Mouse (Mus musculus): Measurements from ENCODE around the gene Mrtfa. TPM values are rescaled to one million over a fixed set of nuclear protein-coding genes. Genes with fewer than 3 reads are reported as not detected.
A peak's percentile ranks its signal among the peaks of the same experiment; 100 is the strongest.

The Mrtfa gene
- total and polyA plus RNA-seq, 3 experiments = 27.3 to 39.6 (median 30.0) TPM

- DNase-seq = no peak
Observed at GRCm38 (mm10) chr15:81101316-81101715, 89.2 kb downstream of the Mrtfa start.

DNA sequence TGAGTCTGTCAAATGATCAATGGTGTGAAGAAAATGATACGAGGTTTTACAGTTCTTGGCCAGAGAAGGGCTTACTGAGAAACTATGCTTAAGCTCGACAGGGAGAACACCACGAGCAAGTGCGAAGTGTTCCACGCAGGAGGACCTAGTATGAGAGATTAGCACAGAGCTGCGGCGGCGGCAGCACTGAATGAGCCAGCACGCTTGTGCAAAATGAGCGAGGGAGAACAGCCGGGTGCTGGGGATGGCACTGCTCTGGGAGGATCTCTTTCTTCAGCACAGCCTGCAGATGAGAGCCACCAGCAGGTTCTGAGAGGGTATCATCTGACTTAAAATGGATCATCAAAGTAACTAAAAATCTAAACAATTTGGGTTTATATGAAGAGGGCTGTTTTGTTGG is 91.3 kb downstream of the Mrtfa start:
- no peak for DNase-seq

GRCm38 (mm10) chr15:81098689-81099088 is 91.9 kb downstream of the Mrtfa start:
- no peak for DNase-seq

DNA sequence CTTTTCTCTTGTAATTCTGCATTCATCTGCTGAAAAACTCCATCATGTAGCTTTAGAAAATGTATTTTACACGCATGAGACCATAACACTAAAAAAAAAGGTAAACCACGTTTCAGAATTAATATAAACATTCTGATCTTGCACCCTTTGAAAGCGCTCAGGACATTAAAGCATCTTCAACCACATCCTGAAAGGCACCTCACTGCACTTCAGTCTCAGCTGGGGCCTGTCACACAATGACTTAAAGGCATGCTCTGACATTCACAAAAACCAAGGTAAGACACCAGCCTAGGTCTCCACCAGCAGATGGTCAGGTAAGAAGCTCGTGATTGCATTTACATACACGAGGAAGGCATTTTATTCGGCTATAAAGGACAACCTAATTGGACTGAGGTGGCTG is 92.7 kb downstream of the Mrtfa start:
- DNase-seq = no peak

DNA sequence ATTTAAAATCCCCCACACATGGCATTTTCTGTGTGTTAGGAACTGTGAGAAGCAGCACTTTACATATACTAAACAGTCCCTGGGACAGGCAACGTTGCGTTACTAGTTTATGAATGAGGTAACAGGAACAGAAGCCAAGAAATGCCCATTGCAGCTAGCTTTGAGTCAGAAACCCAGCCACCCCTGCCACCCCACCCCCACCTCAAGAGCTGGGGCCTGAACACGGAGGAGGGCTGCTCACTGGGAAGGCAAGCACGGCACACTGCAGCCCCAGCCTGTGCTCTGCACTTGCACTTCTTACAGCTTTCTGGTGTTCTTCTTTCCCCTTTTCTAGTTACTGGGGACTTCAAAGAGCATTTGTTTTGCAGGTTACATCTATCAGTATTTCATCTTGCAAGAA is 93.1 kb downstream of the Mrtfa start:
- peak; percentile 46 for DNase-seq

DNA sequence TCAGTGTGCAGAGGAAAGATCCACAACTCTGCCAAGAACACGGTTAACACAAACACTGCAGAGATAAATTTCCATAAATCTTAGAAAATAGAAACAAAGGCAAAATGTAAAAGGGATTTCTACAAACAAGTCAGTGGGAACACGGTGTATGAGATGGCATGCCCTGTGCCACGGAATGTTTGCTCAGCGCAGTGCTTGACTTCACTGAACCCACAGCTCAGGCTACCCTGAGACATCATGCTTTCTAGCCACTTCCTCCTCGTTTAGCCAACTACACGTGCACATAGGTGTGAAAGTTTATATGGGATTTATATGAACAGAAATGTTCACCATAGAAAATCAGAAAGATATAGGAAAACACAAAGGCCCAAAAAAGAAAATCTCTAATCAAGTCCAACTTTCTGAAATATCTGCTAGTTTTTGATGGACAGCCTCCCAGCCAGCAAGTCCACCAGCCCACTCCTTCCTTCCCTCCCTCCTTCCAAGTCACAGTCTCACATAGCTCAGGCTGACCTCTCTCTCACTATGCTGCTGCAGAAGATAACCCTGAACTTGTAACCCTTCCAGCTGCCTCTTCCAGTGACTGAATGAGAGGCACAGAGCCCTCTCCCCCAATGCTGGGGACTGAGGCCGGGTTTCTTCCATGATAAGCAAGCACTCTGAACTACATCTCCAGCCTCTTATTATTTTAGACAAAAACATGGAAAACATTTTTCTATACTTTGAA is 94.1 kb downstream of the Mrtfa start:
- DNase-seq = no peak

- DNase-seq = no peak
Observed at GRCm38 (mm10) chr15:81093032-81093431, 97.5 kb downstream of the Mrtfa start.

- no peak for DNase-seq
Observed at GRCm38 (mm10) chr15:81091718-81092117, 98.8 kb downstream of the Mrtfa start.

DNA sequence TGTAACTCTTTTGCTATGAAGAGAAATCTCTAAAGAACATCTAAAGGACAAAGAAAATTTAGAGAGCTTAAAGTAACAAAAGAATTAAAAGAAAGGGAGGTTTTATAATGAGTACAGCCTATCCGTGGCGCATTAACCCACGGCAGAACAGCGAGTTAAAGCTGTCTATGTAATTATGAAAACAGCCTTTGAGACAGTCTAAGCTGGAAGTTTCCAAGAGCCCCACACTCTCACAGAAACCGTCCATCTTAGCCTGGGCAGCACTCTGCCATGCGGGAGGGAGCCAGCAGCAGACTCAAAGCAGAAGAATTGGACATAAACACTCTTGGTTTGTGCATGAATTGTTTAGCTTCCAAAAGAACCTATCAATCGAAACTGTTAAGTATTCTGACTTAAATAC is 103.0 kb downstream of the Mrtfa start:
- no peak for DNase-seq

DNA sequence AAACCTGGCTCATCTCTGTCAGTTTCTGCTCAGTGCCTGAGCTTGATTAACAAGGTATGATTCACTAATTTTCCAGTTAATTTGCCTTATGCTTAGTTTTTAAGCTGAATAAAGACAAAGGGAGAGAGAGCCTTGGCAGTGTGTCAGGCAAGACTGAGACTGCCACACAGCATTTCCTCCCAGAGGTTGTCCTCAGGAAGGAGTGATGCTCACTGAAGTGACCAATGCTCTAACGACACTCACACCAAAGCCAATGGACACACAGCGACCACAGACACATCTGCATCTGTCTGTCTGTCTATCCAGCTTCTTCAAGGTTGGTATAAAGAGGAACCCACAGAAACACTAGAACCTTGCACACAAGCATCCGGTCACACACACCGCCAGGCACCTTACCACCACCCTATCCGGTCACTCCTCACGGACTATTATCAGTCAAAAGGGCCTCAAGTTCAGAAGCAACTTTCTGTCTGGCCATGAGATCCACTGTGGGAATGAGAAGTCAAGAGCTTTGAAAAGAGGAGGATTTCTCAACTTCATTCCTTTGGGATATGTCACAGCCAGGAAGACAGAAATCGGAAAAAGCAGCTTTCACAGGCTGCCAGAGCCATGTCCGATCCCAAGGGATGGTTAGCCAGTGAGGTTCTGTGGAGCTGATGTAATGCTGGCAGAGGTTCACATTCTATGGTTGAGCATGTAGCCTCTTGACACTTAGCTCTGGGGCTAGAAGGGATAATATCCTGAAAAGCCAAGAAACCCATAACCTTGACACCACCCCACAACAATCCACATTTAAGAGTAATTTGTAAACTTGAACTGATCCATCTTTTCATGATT is 103.7 kb downstream of the Mrtfa start:
- peak; percentile 67 for DNase-seq

- peak; percentile 26 for DNase-seq
Observed at GRCm38 (mm10) chr15:81083826-81084225, 106.7 kb downstream of the Mrtfa start.

DNA sequence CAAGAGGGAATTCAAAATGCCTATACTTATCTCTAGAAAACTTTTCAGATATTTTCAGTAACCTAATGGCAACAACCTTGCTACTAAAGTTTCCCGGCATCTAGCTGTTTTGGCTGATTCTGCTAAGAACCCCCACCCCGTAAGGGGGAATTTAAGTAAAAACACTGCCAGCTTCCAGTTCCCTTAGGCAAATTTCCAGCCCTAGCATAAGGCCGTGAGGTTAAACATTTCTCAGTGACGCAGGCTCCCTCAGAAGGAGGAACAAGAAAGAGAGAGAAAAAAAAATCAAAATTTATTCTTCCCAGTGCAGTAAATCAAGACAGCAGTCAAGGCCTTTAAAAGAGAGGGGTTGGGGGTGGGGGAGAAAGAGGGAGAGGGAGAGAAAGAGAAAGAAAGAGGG is 107.3 kb downstream of the Mrtfa start:
- DNase-seq = peak; percentile 33

- no peak for DNase-seq
Observed at GRCm38 (mm10) chr15:81081216-81081615, 109.3 kb downstream of the Mrtfa start.

DNA sequence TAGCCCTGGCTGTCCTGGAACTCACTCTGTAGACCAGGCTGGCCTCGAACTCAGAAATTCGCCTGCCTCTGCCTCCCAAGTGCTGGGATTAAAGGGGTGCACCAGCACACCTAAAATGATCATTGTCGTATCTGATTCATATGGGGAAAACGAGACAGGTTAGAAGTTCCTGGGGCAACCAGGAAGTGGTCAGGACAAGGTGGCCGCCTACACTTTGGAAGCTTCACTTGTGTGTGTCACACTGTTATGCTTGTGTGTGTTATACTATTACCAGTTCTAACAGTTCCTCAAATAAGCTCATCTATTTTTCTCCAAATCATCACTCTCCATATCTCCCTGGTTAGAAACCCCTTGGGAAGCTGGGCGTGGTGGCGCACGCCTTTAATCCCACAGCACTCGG is 110.2 kb downstream of the Mrtfa start:
- no peak for DNase-seq

DNA sequence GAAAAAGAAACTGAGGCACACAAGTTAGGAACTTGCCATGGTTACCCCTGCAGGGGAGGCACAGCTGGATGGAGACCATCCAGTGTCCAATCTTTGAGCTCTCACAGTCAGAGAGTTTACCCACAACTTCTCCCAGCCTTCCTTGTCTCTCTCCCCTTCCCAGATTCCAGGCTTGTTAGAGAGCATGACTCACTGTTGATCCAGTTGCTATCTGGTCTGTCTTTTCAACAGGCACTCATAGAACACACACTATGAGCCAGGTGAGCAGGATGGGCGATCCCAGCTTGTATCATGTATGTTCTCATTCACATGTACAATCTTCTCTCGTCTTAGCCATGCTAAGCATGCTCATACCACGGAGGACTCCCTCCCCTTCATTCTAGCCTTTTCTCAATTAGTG is 111.3 kb downstream of the Mrtfa start:
- DNase-seq = no peak

GRCm38 (mm10) chr15:81077551-81077950 is 113.0 kb downstream of the Mrtfa start:
- DNase-seq = peak; percentile 25

DNA sequence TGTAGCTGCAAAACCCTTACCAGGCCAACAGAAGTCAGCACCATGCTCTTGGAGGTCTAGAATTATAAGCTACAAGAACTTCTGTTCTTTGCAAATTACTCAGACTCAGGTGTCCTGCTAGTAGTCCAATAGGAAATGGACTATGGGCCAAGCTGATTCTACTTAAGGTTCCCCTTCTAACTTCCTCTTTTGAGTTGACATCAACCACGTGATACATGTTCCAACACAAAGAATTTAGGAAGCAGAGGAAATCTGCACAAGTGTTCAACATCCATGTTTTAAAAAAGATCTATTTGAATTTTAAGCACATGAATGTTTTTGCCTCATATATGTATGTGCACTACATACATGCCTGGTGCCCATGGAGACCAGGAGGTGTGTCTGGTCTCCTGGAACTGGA is 116.0 kb downstream of the Mrtfa start:
- no peak for DNase-seq

DNA sequence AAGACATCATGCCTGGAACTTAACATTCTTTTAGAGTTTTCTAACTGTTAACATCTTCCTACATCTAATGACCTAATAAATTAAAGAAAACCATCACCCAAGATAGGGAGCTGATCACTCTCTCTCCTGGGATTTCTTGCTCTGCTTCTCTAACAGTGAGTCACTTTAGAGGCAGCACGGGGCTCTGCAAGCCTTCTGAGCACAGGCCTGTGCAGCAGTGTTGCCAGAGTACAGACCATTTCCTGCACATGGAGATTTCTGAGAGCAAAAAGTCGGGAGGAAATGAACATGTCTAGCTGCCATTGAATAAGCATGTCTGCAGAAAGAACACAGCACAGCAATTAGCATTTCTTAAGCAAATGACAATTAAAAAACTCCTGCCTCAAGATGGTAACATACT is 116.8 kb downstream of the Mrtfa start:
- DNase-seq = no peak

- DNase-seq = no peak
Observed at GRCm38 (mm10) chr15:81072748-81073147, 117.8 kb downstream of the Mrtfa start.

- no peak for DNase-seq
Observed at GRCm38 (mm10) chr15:81070470-81070869, 120.1 kb downstream of the Mrtfa start.

DNA sequence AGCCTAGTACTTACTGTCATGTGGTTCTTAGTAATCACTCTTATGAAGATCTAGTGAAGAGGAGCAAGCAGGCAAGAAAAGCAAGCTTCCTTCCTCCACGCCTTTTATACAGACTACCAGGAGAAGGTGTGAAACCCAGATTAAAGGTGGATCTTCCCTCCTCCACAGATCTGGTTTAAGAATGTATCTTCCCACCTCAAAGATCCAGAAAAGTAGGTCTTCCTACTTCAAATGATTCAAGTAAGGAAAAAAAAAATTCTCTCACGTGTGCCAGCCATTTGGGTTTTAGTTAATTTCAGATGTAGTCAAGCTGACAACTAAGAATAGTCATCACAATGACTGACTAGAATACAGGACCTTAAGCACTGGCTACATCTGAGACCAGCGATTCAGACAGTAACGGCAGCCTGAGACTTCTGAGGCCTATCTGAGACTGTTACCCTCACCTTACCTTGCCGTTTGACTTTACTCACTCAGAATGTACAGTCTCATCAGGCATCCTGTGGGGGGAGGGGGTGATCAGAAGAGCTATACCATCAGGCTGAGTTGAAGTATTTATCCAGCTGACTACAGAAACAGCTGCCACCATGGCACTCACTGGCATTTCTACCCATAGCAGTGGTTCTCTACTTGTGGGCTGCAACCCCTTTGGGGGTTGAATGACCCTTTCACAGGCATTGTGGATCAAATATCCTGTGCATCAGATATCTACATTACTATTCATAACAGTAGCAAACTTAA is 121.7 kb downstream of the Mrtfa start:
- DNase-seq = no peak

GRCm38 (mm10) chr15:81067761-81068160 is 122.8 kb downstream of the Mrtfa start:
- DNase-seq = no peak

GRCm38 (mm10) chr15:81066976-81067375 is 123.6 kb downstream of the Mrtfa start:
- no peak for DNase-seq
